Mouse (Mus musculus): ENCODE measurements around the gene Tbrg4.

GRCm38 (mm10) chr11:6567951-6568350 is 57.9 kb downstream of the Tbrg4 start:
- TF ChIP-seq CTCF (IDR thresholded peaks at IDR 0.05; ENCODE audit: low read depth) (no peak), EP300 (IDR thresholded peaks at IDR 0.05; ENCODE audit: low read depth) (no peak)

Measured in liver, postnatal 0 days (tissue).